Mouse (Mus musculus) forebrain, embryonic 11.5 days (tissue): ENCODE measurements around the gene Cdh18. TPM values are rescaled to one million over a fixed set of nuclear protein-coding genes. Genes with fewer than 3 reads are reported as not detected.
"Not testable (repeated sequence)": the region's sequence is repeated elsewhere in the genome, so short reads cannot be mapped to it uniquely, and the experiment has no call there.

Source experiments
- ATAC-seq: fragments of 200-750 bp; cut with Nextera tagmentation; replicated peaks from 2 replicates; pipeline ENCODE4 v1.8.0; 2017; ENCODE audit warnings: moderate TSS enrichment; ENCODE audit not compliant: low FRiP score
- DNase-seq: peaks from one replicate; pipeline ENCODE4 v3.0.0-alpha.2; 2017; ENCODE audit warnings: low spot score
- H3K27ac ChIP-seq: fragments of 300-500 bp; sonication (generic); 2 replicates; pipeline ENCODE4 v1.5.1; 2014; ENCODE audit warnings: low read depth, low read length
- H3K27me3 ChIP-seq: fragments of 300-500 bp; sonication (generic); 2 replicates; pipeline ENCODE4 v1.6.1; 2014; ENCODE audit warnings: mild to moderate bottlenecking, low read length, mixed read lengths; ENCODE audit not compliant: control insufficient read depth, insufficient read depth
- H3K36me3 ChIP-seq: fragments of 300-500 bp; sonication (generic); 2 replicates; pipeline ENCODE4 v1.6.1; 2014; ENCODE audit warnings: mild to moderate bottlenecking, low read length, moderate library complexity, mixed read lengths; ENCODE audit not compliant: control insufficient read depth, insufficient read depth
- H3K4me1 ChIP-seq: fragments of 300-500 bp; sonication (generic); replicated peaks from 2 replicates; pipeline ENCODE4 v1.6.1; 2014; ENCODE audit warnings: low read length, mixed read lengths; ENCODE audit not compliant: control insufficient read depth, insufficient read depth
- H3K4me2 ChIP-seq: fragments of 300-500 bp; sonication (generic); 2 replicates; pipeline ENCODE4 v1.6.1; 2014; ENCODE audit warnings: low read depth, mild to moderate bottlenecking, low read length, moderate library complexity, mixed read lengths; ENCODE audit not compliant: severe bottlenecking
- H3K4me3 ChIP-seq: fragments of 300-500 bp; sonication (generic); 2 replicates; pipeline ENCODE4 v1.5.1; 2014; ENCODE audit warnings: low read depth, low read length
- H3K9ac ChIP-seq: fragments of 300-500 bp; sonication (generic); 2 replicates; pipeline ENCODE4 v1.6.1; 2014; ENCODE audit warnings: low read length
- H3K9me3 ChIP-seq: fragments of 300-500 bp; sonication (generic); 2 replicates; pipeline ENCODE4 v1.6.1; 2016; ENCODE audit warnings: low read length, mixed read lengths; ENCODE audit not compliant: control insufficient read depth
- WGBS: fragments of 180-500 bp; shearing (Covaris S2); extraction: QIAGEN DNeasy Blood & Tissue Kit; methylation state at CpG from one replicate; pipeline ENCODE4 v1.1.7; 2014; 5-methylcytosine and 5-hydroxymethylcytosine counted together
- polyA plus RNA-seq: library from polyadenylated mRNA; unstranded; fragments of >200 nt; fragmentation: Nextera tagmentation; extraction: Ambion mirVana; gene quantifications from 2 replicates; pipeline ENCODE4 v1.2.1, GENCODE M21; 2014

The Cdh18 gene
- polyA plus RNA-seq, 1 experiment from 2014 or later, result 0.11 TPM

- Histone ChIP-seq H3K27me3 (no peaks in the 10 kb centered on the region), H3K4me3 (no peak overlapping the region), H3K4me1 (no peaks in the 10 kb centered on the region), H3K9me3 (no peaks in the 10 kb centered on the region), H3K4me2 (no peak overlapping the region), H3K9ac (no peak overlapping the region), H3K27ac (no peak overlapping the region), H3K36me3 (no peaks in the 10 kb centered on the region)
- ATAC-seq (no peak), DNase-seq (no peak)
Observed at GRCm38 (mm10) chr15:22733039-22733438, 184.2 kb downstream of the Cdh18 start.

GRCm38 (mm10) chr15:22736165-22736564, 187.3 kb downstream of the Cdh18 start:
- Histone ChIP-seq H3K36me3 (no peaks in the 10 kb centered on the region), H3K4me2 (no peak overlapping the region), H3K27ac (no peak overlapping the region), H3K4me1 (no peaks in the 10 kb centered on the region), H3K9me3 (no peaks in the 10 kb centered on the region), H3K9ac (no peak overlapping the region), H3K4me3 (no peak overlapping the region), H3K27me3 (no peaks in the 10 kb centered on the region)
- DNase-seq, result no peak
- ATAC-seq, result no peak
- WGBS, result 84% methylated on average over 3 of the region's 3 CpGs

GRCm38 (mm10) chr15:22761257-22761656, 212.4 kb downstream of the Cdh18 start:
- not testable (repeated sequence) for H3K36me3 ChIP-seq

GRCm38 (mm10) chr15:22766591-22766990, 217.8 kb downstream of the Cdh18 start:
- not testable (repeated sequence) for H3K36me3 ChIP-seq, DNase-seq, H3K4me3 ChIP-seq, H3K27me3 ChIP-seq, H3K9me3 ChIP-seq, H3K27ac ChIP-seq, H3K4me1 ChIP-seq, ATAC-seq, H3K4me2 ChIP-seq, H3K9ac ChIP-seq
- 95% methylated on average over 3 of the region's 3 CpGs for WGBS

More at GRCm38 (mm10) chr15:22761257-22761656, 212.4 kb downstream of the Cdh18 start:
- H3K9ac ChIP-seq, H3K4me2 ChIP-seq, H3K27me3 ChIP-seq, H3K4me3 ChIP-seq, H3K4me1 ChIP-seq, ATAC-seq, H3K9me3 ChIP-seq, DNase-seq, H3K27ac ChIP-seq: not testable (repeated sequence)

GRCm38 (mm10) chr15:22776346-22776745, 227.5 kb downstream of the Cdh18 start:
- H3K9ac ChIP-seq, result no peak overlapping the region
- no peaks in the 10 kb centered on the region for H3K27me3 ChIP-seq
- H3K4me3 ChIP-seq, result no peak overlapping the region
- ATAC-seq, result no peak
- no peak overlapping the region for H3K4me2 ChIP-seq
- no peaks in the 10 kb centered on the region for H3K36me3 ChIP-seq
- 87% methylated on average over 4 of the region's 4 CpGs for WGBS
- no peaks in the 10 kb centered on the region for H3K4me1 ChIP-seq
- no peak overlapping the region for H3K27ac ChIP-seq
- no peaks in the 10 kb centered on the region for H3K9me3 ChIP-seq
- DNase-seq, result no peak

- H3K27me3 ChIP-seq, result no peaks in the 10 kb centered on the region
- H3K9ac ChIP-seq, result no peak overlapping the region
- no peaks in the 10 kb centered on the region for H3K36me3 ChIP-seq
- H3K9me3 ChIP-seq, result no peaks in the 10 kb centered on the region
- no peak overlapping the region for H3K4me3 ChIP-seq
- WGBS, result 90% methylated on average over 6 of the region's 6 CpGs
- ATAC-seq, result no peak
- DNase-seq, result no peak
- no peak overlapping the region for H3K27ac ChIP-seq
- no peaks in the 10 kb centered on the region for H3K4me1 ChIP-seq
- no peak overlapping the region for H3K4me2 ChIP-seq
Observed at GRCm38 (mm10) chr15:22789696-22790095, 240.9 kb downstream of the Cdh18 start.

GRCm38 (mm10) chr15:22791791-22792190, 243.0 kb downstream of the Cdh18 start:
- H3K36me3 ChIP-seq, result no peaks in the 10 kb centered on the region
- H3K9ac ChIP-seq, result no peak overlapping the region
- no peaks in the 10 kb centered on the region for H3K9me3 ChIP-seq
- ATAC-seq (no peak), DNase-seq (no peak)
- 92% methylated on average over 3 of the region's 3 CpGs for WGBS
- H3K4me2 ChIP-seq, result no peak overlapping the region
- H3K27me3 ChIP-seq, result no peaks in the 10 kb centered on the region
- H3K4me1 ChIP-seq, result no peaks in the 10 kb centered on the region
- H3K4me3 ChIP-seq, result no peak overlapping the region
- no peak overlapping the region for H3K27ac ChIP-seq

GRCm38 (mm10) chr15:22833127-22833526, 284.3 kb downstream of the Cdh18 start:
- ATAC-seq (no peak), DNase-seq (no peak)
- Histone ChIP-seq H3K9me3 (no peaks in the 10 kb centered on the region), H3K27ac (no peak overlapping the region), H3K36me3 (no peaks in the 10 kb centered on the region), H3K27me3 (no peaks in the 10 kb centered on the region), H3K4me2 (no peak overlapping the region), H3K9ac (no peak overlapping the region), H3K4me3 (no peak overlapping the region), H3K4me1 (no peaks in the 10 kb centered on the region)

GRCm38 (mm10) chr15:22837173-22837572, 288.4 kb downstream of the Cdh18 start:
- Histone ChIP-seq H3K27me3 (no peaks in the 10 kb centered on the region), H3K4me1 (no peaks in the 10 kb centered on the region), H3K9me3 (no peaks in the 10 kb centered on the region), H3K36me3 (no peaks in the 10 kb centered on the region), H3K4me3 (no peak overlapping the region), H3K4me2 (no peak overlapping the region), H3K9ac (no peak overlapping the region), H3K27ac (no peak overlapping the region)
- 87% methylated on average over 1 of the region's 1 CpGs for WGBS
- DNase-seq (no peak), ATAC-seq (no peak)
